Mouse (Mus musculus): ENCODE results near the gene Elof1. TPM values are rescaled to one million over a fixed set of nuclear protein-coding genes. Genes with fewer than 3 reads are reported as not detected.
A peak's percentile ranks its signal among the peaks of the same experiment; 100 is the strongest.

Gene Elof1
- polyA plus RNA-seq, 1 experiment from 2014 or later = 152 TPM

- no peak overlapping the region for H3K27ac ChIP-seq (ENCODE audit: low read length)
- WGBS = 85% methylated on average over 5 of the region's 5 CpGs
These were observed 22.8 kb upstream of the Elof1 start for GRCm38 (mm10) chr9:22139746-22140145.

DNA sequence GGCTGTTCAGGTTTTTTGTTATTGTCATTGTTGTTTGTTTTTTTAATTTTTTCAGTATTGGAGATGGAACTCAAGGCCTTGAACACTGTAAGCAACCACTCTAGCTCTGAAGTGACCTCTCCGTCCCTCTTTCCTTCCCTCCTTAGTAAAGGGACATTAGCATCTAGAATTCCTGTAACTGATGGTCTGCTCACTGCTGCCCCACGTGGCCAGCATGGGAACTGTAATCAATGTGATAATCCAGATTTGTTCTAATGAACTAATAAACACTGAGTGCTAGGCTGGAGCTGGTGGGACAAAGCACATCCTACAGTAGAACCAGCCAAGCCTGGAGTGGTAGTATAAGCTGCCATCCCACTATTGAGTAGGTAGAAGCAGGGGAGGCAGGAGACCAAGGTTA, 21.5 kb upstream of the Elof1 start:
- H3K36me3 ChIP-seq (ENCODE audit: control insufficient read depth, insufficient read depth, low read length) = no peaks in the 10 kb centered on the region
- ATAC-seq (ENCODE audit: insufficient read depth, low FRiP score) = no peak
- 32% methylated on average over 2 of the region's 2 CpGs for WGBS

More at GRCm38 (mm10) chr9:22139746-22140145, 22.8 kb upstream of the Elof1 start:
- H3K4me1 ChIP-seq (ENCODE audit: control insufficient read depth, insufficient read depth, low read length) = peaks cover 14% of the 10 kb centered on the region; the same call in 1 of the 2 replicates
- no peak for ATAC-seq (ENCODE audit: insufficient read depth, low FRiP score)
- no peaks in the 10 kb centered on the region for H3K27me3 ChIP-seq (ENCODE audit: control insufficient read depth, insufficient read depth, low read length)
- no peak overlapping the region for H3K4me2 ChIP-seq (ENCODE audit: low read depth, low read length)
- H3K4me3 ChIP-seq (replicated peaks; ENCODE audit: low read length) = no peak overlapping the region
- no peaks in the 10 kb centered on the region for H3K9me3 ChIP-seq (replicated peaks; ENCODE audit: control insufficient read depth, low read length)
- no peaks in the 10 kb centered on the region for H3K36me3 ChIP-seq (ENCODE audit: control insufficient read depth, insufficient read depth, low read length)
- H3K9ac ChIP-seq (ENCODE audit: low read length) = no peak overlapping the region

DNA sequence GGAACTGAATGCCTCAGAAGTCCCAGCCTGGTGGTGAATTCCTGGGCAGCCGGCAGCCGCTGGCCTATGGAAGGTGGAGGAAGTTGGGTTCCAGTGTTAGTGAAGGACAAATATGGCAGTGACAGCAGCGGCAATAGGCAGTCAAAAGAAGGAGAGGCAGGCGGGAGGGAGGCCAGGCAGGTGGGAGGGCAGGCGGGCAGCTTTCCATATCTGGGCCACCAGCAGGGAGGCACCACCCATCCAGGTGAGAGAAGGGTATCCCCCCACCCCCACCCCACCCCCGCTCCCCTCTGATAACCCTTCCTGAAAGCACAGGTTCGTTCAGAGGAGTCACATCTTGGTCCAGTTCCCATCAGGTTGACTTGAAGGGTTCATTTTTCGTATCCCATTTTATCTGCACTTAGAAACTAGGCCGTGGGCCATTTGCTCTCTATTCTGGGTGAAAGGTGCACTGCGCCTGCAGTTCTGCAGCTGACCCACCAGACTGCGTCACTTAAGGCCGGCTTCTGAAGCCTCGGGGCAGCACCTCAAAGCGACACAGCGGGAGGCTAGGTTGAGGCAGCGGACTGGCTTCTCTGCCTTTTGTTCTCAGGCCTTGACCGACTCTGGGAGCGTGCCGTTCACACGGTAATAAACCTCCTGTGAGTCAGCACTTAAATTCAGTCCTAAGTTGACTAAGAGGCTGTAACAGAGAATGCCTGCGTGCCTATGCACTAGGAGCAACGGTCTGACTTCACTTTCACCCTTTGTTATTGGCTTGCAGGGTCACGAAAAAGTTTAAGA, 20.0 kb upstream of the Elof1 start:
- Histone ChIP-seq H3K9ac (ENCODE audit: low read length) (peak overlapping the region; percentile 52; the same call in 1 of the 2 replicates), H3K9me3 (replicated peaks; ENCODE audit: control insufficient read depth, low read length) (no peaks in the 10 kb centered on the region), H3K27me3 (ENCODE audit: control insufficient read depth, insufficient read depth, low read length) (no peaks in the 10 kb centered on the region; the same call in 1 of the 2 replicates), H3K4me2 (ENCODE audit: low read depth, low read length) (no peak overlapping the region), H3K27ac (ENCODE audit: low read length) (no peak overlapping the region), H3K36me3 (ENCODE audit: control insufficient read depth, insufficient read depth, low read length) (no peaks in the 10 kb centered on the region), H3K4me3 (replicated peaks; ENCODE audit: low read length) (no peak overlapping the region), H3K4me1 (ENCODE audit: control insufficient read depth, insufficient read depth, low read length) (peaks cover 16% of the 10 kb centered on the region)
- 23% methylated on average over 23 of the region's 23 CpGs for WGBS
- no peak for ATAC-seq (ENCODE audit: insufficient read depth, low FRiP score)

More for the DNA sequence above, 21.5 kb upstream of the Elof1 start:
- H3K27ac ChIP-seq (ENCODE audit: low read length) = no peak overlapping the region
- H3K9me3 ChIP-seq (replicated peaks; ENCODE audit: control insufficient read depth, low read length) = no peaks in the 10 kb centered on the region
- no peak overlapping the region for H3K4me2 ChIP-seq (ENCODE audit: low read depth, low read length)
- H3K4me1 ChIP-seq (ENCODE audit: control insufficient read depth, insufficient read depth, low read length) = peaks cover 14% of the 10 kb centered on the region; the same call in 1 of the 2 replicates
- no peak overlapping the region for H3K9ac ChIP-seq (ENCODE audit: low read length)
- no peaks in the 10 kb centered on the region for H3K27me3 ChIP-seq (ENCODE audit: control insufficient read depth, insufficient read depth, low read length)
- no peak overlapping the region for H3K4me3 ChIP-seq (replicated peaks; ENCODE audit: low read length)

- H3K4me2 ChIP-seq (ENCODE audit: low read depth, low read length) = no peak within 1 kb of the TSS
- peaks cover 23% of the 10 kb centered on the region for H3K4me1 ChIP-seq (ENCODE audit: control insufficient read depth, insufficient read depth, low read length)
- H3K27me3 ChIP-seq (ENCODE audit: control insufficient read depth, insufficient read depth, low read length) = no peaks in the 10 kb centered on the region; the same call in 1 of the 2 replicates
- no peaks in the 10 kb centered on the region for H3K9me3 ChIP-seq (replicated peaks; ENCODE audit: control insufficient read depth, low read length)
- 75% methylated on average over 7 of the region's 7 CpGs for WGBS
- no peak within 1 kb of the TSS for H3K27ac ChIP-seq (ENCODE audit: low read length)
- no peak for ATAC-seq (ENCODE audit: insufficient read depth, low FRiP score)
- H3K9ac ChIP-seq (ENCODE audit: low read length) = no peak within 1 kb of the TSS
- H3K4me3 ChIP-seq (replicated peaks; ENCODE audit: low read length) = no peak within 1 kb of the TSS
- no peaks in the 10 kb centered on the region for H3K36me3 ChIP-seq (ENCODE audit: control insufficient read depth, insufficient read depth, low read length)
These were observed 18.8 kb upstream of the Elof1 start, which contains the start of gene Acp5 for GRCm38 (mm10) chr9:22135644-22136390. Gene Acp5 (minus strand): TSS chr9:22135711.

- Histone ChIP-seq H3K4me3 (replicated peaks; ENCODE audit: low read length) (no peak overlapping the region), H3K27ac (ENCODE audit: low read length) (no peak overlapping the region), H3K4me1 (ENCODE audit: control insufficient read depth, insufficient read depth, low read length) (peaks cover 23% of the 10 kb centered on the region), H3K9ac (ENCODE audit: low read length) (no peak overlapping the region), H3K36me3 (ENCODE audit: control insufficient read depth, insufficient read depth, low read length) (no peaks in the 10 kb centered on the region), H3K27me3 (ENCODE audit: control insufficient read depth, insufficient read depth, low read length) (no peaks in the 10 kb centered on the region; the same call in 1 of the 2 replicates), H3K9me3 (replicated peaks; ENCODE audit: control insufficient read depth, low read length) (no peaks in the 10 kb centered on the region), H3K4me2 (ENCODE audit: low read depth, low read length) (no peak overlapping the region)
- ATAC-seq (ENCODE audit: insufficient read depth, low FRiP score) = no peak
- WGBS = 74% methylated on average over 9 of the region's 9 CpGs
These were observed 18.1 kb upstream of the Elof1 start for GRCm38 (mm10) chr9:22134988-22135643.

GRCm38 (mm10) chr9:22134246-22134890, 17.4 kb upstream of the Elof1 start:
- Histone ChIP-seq H3K4me1 (ENCODE audit: control insufficient read depth, insufficient read depth, low read length) (peaks cover 23% of the 10 kb centered on the region), H3K4me2 (ENCODE audit: low read depth, low read length) (no peak overlapping the region), H3K27me3 (ENCODE audit: control insufficient read depth, insufficient read depth, low read length) (no peaks in the 10 kb centered on the region; the same call in 1 of the 2 replicates), H3K27ac (ENCODE audit: low read length) (no peak overlapping the region), H3K9me3 (replicated peaks; ENCODE audit: control insufficient read depth, low read length) (no peaks in the 10 kb centered on the region), H3K4me3 (replicated peaks; ENCODE audit: low read length) (no peak overlapping the region), H3K9ac (ENCODE audit: low read length) (no peak overlapping the region), H3K36me3 (ENCODE audit: control insufficient read depth, insufficient read depth, low read length) (no peaks in the 10 kb centered on the region)
- WGBS = 74% methylated on average over 7 of the region's 7 CpGs
- ATAC-seq (ENCODE audit: insufficient read depth, low FRiP score) = no peak

- peak overlapping the region; percentile 93 for H3K4me2 ChIP-seq (ENCODE audit: low read depth, low read length)
- ATAC-seq (ENCODE audit: insufficient read depth, low FRiP score) = peak; percentile 42; the same call in 1 of the 2 replicates
- H3K36me3 ChIP-seq (ENCODE audit: control insufficient read depth, insufficient read depth, low read length) = no peaks in the 10 kb centered on the region
- peak overlapping the region; percentile 77 for H3K9ac ChIP-seq (ENCODE audit: low read length)
- peak overlapping the region; percentile 53 for H3K4me3 ChIP-seq (replicated peaks; ENCODE audit: low read length)
- H3K9me3 ChIP-seq (replicated peaks; ENCODE audit: control insufficient read depth, low read length) = no peaks in the 10 kb centered on the region
- H3K27me3 ChIP-seq (ENCODE audit: control insufficient read depth, insufficient read depth, low read length) = no peaks in the 10 kb centered on the region; the same call in 1 of the 2 replicates
- H3K4me1 ChIP-seq (ENCODE audit: control insufficient read depth, insufficient read depth, low read length) = peaks cover 19% of the 10 kb centered on the region
- 34% methylated on average over 11 of the region's 11 CpGs for WGBS
- H3K27ac ChIP-seq (ENCODE audit: low read length) = peak overlapping the region; percentile 79; the same call in 1 of the 2 replicates
These were observed 15.2 kb upstream of the Elof1 start for GRCm38 (mm10) chr9:22132220-22132619.

GRCm38 (mm10) chr9:22131226-22131981, 14.4 kb upstream of the Elof1 start:
- H3K27me3 ChIP-seq (ENCODE audit: control insufficient read depth, insufficient read depth, low read length) = no peaks in the 10 kb centered on the region; the same call in 1 of the 2 replicates
- H3K4me3 ChIP-seq (replicated peaks; ENCODE audit: low read length) = peak overlapping the region; percentile 53
- peak overlapping the region; percentile 77 for H3K9ac ChIP-seq (ENCODE audit: low read length)
- 1% methylated on average over 34 of the region's 35 CpGs for WGBS
- no peaks in the 10 kb centered on the region for H3K36me3 ChIP-seq (ENCODE audit: control insufficient read depth, insufficient read depth, low read length)
- H3K27ac ChIP-seq (ENCODE audit: low read length) = peak overlapping the region; percentile 79
- no peaks in the 10 kb centered on the region for H3K9me3 ChIP-seq (replicated peaks; ENCODE audit: control insufficient read depth, low read length)
- H3K4me1 ChIP-seq (ENCODE audit: control insufficient read depth, insufficient read depth, low read length) = peaks cover 13% of the 10 kb centered on the region
- ATAC-seq (ENCODE audit: insufficient read depth, low FRiP score) = peak; percentile 79
- H3K4me2 ChIP-seq (ENCODE audit: low read depth, low read length) = peak overlapping the region; percentile 93

Measured in stomach, embryonic 16.5 days (tissue).